Mouse (Mus musculus) spleen, adult 12 weeks (tissue): ENCODE data around the gene Camkk2.
A peak's percentile ranks its signal among the peaks of the same experiment; 100 is the strongest.

ENCODE experiments used
- DNase-seq: peaks from one replicate; pipeline ENCODE4 v3.0.0; 2022; ENCODE audit warnings: low spot score

Camkk2 gene

DNA sequence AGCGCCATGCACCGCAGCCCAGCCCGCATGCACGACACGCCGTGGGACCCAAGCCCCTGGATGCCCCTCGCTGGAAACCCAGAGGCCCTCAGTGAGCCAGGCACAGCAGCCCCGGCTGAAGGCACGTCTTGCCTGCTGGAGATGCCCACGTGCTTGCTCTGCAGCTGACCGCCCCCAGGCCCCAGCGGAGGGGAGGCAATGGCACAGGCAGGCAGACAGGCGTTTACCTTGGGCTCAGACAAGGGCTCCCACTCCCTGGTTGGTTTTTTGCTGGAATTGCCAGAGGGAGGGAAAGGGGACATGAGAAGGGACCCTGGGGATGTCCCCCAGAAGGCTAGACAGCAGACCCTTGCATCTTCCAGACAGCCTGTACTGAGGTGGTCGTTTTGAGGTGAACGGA is 42.4 kb downstream of the Camkk2 start:
- DNase-seq = no peak

DNA sequence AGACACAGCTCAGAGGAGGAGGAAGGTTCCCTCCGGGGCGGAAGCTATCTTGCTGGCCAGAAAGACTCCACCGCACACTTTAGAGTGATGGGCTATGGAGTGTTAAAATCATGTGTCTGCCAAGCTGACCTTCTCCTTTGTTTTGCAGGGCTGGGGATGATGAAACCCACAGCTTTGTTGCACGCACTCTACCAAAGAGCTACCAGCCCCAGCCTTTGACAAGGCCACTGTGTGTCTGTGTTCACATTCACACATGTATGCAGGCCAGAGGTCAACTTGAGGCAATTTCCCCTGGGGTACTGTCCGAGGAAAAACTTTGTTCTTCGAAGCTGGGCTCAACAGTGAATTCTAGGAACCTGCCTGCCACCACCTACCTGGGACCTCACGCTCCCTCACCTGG is 43.4 kb downstream of the Camkk2 start:
- no peak for DNase-seq

DNA sequence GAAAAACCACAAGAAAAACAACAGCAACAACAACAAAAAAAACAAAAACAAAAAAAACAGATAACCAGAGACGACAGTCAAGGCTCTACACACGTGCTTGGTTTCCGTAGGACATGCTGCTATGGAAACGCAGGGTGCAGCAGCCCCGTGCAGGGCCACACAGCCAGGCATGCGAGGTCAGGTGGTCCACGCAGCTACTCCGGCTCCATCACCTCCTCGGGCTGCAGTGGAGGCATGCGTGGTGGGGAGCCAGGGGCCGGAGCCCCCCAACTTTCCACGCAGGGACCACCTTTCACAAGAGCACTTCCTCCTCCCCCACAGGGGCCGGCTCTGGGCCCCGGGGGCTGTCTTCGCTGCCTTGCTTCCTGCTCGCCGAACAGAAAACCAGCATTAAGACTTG is 45.3 kb downstream of the Camkk2 start:
- DNase-seq = no peak

DNA sequence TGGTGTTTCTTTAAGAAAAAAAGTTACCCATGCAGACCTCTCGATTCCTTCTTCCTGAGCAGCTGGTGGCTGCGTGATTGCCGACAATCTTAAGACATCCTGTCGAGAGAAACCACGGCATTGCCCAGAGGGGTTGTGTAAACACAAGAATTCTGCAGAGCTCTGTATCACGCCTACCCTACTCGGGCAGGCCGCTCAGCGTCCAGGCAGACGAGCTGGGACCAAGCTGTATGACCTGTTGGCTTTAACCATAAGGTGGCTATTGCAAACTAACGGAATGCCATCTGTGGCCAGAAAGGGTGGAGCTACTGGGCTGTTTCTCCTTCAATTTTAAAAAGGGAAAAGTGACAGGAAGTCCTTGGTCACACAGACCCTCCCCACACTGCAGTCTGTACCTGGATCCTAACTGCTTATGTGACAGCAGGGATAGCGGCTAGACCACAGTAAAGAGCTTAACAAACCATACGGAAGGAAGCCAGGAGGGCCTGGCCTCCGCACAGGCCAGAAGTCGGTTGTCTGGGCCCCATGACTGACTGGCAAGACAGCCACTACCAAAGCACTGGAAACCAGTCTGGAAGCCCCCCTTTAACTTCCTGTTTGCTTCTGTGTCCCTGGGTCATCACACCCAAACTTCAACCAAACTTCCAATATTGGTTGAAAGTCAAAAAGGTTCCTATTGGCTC is 47.1 kb downstream of the Camkk2 start:
- no peak for DNase-seq

DNA sequence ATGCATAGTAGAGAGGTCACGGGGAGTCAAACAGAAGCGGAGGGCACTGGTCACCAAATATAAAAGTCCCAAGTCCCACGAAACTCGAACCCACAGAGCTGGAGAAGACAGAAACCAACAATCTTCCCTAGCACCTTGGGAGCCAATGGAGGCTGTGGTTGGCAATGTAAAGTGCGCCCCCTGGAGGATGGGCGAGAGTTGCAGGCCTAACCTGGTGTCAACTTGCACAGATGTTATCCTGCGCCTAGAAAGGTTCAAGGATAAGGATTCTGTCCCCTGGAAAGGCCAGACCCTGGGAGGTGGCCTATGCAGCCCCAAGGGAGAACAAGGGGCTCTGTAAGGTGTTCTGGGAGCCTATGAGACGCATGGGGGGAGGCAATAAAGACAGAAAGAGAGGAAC is 47.9 kb downstream of the Camkk2 start:
- DNase-seq = peak; percentile 62

DNA sequence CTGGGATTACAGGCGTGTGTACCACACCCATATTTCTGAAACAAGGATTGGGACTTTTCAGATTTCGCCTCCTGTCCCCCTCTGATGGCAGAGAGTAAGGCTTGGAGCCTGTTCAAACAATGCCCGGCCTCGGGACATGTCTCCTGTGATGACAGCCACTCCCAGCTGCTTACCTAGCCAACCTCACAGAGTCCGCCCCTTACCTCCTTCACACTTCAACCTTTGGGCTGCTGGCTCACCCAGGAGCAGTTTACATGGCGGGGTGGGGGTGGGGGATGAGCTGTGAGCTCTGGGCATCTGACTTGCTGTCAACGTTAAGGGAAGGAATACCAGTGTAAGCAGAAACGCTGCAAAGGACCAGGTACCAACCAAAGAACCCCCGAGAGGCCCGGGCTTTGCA is 48.4 kb downstream of the Camkk2 start:
- no peak for DNase-seq

DNA sequence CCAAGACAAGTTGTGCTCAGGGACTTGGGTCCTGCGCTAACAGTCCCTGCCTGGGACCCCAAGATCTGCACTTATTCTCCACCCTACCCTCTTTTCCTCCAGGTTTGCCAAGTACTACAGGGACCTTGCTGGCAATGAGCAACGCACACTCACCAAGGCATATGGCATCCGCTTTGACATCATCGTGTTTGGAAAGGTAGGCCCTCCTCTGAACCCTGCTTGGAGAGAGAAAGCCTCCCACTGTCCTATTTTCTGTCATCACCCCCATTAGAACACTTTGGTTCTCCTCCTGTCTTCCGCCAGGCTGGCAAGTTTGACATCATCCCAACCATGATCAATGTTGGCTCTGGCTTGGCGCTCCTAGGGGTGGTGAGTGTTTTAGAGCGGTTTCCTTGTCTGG is 52.1 kb downstream of the Camkk2 start:
- DNase-seq = no peak

DNA sequence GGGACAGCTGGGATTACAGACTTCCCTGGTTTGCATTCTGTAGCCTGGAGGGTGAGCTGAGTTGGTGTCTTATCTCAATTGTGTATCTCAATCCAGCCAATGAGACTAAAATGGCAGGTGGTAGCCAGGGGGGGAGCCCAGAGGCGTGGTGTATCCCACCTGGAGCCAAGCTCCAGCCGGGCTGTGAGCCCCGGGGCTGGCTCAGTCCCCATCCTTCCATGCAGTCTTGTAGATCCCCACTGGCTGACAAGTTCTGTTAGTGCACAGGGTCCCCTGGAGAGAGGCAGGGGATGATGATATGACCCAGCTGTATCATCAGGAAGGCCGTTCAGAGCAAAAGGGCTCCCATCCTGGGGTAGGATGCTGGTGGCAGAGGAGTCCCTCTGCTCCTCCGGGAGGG is 52.6 kb downstream of the Camkk2 start:
- no peak for DNase-seq

DNA sequence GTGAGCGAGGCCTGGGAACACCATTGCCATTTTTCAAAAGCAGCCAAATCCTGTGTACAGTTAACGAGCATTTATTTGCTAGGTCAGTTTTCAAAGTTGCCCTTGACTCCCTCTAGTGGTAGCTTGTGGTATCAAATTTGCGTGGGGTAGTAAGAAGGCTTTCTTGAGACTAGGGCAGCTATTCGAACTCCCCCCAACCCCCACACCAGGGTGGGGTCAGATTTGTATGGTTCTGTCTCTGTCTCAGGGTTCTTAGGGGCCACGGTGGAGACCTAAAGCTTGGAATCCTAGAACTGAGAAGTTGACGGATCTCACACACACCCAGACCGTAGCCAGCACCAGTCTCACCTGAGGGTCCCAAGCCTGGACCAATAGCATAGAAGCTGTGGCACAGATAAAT is 53.1 kb downstream of the Camkk2 start:
- peak; percentile 42 for DNase-seq

DNA sequence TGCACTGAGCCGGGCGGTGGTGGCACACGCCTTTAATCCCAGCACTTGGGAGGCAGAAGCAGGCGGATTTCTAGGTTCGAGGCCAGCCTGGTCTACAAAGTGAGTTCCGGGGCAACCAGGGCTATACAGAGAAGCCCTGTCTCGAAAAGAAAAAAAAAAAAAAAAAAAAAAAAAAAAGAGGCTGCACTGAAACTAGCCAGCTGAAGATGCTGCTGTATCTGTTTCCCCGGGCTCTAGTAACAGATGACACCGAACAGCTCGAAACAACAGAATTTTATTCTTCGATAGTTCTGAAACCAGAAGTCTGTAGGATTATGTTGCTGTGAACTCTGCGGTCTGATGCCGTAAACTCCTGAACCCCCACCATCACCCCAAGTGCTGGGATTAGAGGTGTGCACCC is 53.8 kb downstream of the Camkk2 start:
- DNase-seq = no peak

DNA sequence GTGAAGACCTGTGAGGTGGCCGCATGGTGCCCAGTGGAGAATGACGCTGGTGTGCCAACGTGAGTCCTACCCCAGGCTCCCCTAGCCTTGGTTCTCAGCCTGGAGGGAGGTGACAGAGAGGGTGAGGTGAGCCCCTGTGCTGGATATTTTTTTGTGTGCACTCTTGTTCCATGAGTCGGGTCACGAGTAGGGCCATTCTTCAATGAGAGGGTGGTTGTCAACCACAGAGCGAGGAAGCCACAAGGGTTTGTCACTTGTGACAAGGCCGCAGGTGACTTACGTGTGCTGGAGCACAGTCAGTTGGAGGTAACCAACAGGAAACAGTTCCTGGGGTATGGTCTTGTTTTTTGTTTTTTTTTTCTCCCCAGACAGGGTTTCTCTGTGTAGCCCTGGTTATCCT is 60.0 kb downstream of the Camkk2 start:
- DNase-seq = peak; percentile 29

DNA sequence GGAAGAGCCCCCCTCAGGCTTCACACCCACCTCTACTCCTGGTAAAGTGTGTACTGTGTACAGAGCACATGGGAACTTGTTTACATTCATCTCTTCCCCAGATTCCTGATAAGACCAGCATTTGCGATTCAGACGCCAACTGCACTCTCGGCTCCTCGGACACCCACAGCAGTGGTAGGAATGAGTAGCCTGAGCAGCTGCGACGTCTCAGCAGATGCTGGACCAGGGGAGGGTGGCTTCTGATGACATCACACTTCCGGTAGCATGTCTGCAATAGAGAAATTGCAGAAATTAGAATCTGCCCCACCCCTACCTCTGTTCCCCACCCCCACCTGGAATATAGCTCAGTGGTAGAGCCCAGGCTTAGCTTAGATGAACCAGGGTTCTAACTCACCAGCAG is 60.8 kb downstream of the Camkk2 start:
- DNase-seq = no peak

DNA sequence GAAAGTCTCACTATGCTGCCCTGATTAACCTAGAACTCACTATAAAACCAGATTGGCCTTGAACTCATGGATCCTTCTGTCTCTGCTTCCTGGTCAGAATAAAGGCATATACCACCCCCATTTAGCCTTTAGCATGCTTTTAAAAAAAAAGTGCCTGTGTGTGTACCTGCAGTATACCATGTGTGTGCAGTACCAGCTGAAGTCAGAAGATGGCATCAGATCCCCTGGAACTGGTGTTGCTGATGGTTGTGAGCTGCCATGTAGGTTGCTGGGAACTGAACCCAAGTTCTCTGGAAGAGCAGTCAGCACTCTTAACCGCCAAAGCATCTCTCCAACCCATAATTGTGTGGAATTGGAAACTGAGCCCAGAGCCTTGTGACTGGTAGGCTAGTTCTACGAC is 62.4 kb downstream of the Camkk2 start:
- DNase-seq = no peak

DNA sequence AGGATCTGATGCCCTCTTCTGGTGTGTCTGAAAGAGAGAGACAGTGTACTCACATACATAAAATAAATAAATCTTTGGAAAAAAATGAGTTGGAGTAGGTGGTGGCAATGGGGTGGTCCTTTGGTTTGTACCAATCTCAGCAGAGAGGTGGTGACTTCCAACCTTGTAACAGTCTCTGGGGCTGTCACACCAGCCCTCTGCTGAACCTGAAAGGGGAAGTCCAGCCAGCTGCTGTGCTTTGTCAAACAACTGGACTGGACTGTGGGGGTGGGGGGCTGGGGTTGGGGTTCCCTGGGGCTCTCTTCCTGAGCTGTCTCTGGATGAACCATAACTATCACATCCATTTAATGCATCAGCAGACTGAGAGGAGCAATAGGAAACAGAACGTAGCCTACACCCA is 63.5 kb downstream of the Camkk2 start:
- no peak for DNase-seq

DNA sequence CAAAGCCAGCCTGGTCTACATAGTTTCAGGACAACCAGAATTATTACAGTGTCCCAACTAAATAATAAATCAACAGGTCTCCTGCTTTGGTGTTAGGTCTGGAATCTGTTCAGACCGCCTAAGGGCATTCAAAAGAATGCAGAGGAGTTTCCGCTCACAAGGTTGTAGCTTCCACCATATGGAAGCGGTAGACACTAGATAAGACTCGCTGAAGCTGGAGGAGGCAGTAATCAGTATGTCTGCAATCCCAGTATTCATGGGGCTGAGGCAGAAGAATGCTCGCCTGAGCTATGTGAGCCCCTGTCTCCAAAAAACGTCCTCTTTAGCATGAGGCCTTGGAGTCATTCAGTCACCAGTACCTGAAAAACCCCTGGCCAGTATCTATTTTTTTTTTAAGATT is 70.4 kb downstream of the Camkk2 start:
- DNase-seq = no peak

DNA sequence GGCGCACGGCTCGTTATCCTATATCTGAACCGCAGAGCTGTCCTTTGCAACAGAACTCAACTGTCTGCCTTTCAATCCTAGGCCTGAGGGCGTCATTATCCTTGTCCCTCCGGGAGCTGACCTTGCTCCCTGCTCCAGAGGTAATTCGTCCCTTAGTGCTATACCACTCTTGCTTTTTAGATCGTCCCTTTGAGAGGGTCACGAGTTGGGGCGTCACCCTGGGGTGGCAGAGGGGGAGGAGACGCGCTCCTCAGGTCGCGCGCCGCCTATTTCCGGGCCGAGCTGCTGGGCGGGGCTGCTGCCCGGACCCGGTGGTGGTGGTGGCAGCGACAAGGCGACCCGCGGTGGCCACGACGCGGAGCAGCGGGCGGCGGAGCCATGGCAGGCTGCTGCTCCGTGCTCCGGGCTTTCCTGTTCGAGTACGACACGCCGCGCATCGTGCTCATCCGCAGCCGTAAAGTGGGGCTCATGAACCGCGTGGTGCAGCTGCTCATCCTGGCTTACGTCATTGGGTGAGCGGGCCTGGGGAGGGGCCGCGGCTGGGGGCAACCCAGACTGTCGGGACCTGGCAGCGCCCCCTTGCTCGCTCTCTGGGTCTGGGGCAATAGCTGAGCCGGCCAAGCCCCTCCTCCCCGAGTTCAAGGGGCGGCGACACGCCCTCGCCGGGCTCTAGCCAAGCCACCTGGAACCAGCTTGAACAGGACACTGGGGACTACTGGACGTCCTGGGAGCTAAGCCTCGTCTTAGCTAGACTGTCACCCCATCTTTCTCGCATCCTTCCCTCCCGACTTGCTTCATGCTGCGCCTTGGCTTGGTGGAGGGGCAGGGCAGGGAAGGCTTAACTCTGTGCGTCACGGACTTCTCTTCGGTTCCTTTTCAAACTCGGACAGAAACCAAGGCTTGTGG is 71.7 kb downstream of the Camkk2 start, which contains the start of gene P2rx4:
TSS of gene P2rx4 (plus strand) at position 269 of the 906 bp plus-strand sequence.
- DNase-seq = peak; percentile 71

DNA sequence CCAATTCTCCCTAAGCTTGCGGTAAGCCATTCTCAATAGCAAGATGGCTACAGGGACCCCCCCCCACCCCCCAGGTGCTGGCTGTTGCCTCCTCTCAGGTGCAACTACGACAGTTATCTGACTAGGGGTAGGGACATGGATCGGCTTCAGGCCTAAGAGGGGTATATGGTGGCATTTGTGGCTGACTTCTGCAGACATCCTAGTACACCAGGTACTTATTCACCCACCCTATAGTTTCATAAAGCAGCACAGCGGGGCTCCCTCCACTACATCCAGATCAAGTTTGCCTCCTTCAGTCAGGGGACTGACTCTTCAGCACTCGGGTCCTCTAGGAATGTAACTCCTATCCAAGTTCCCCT is 72.3 kb downstream of the Camkk2 start:
- DNase-seq = no peak

DNA sequence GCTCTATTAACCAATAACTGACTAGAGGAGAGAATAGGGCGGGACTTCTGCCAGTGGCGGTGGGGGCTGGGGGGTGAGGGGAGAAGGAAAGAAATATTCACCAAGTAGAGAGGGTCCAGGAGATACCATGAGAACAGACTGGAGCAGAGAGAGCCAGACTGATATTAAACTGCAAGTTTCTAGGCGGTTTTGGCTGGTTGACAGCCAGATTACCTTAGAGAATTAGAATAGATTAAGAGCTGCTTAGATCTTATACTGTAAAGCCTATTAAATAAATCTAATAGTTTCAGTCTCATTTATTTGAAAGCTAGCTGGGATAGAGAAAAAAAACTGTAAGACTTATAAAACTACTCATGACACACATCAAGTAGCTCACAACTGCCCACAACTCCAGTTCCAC is 74.0 kb downstream of the Camkk2 start:
- no peak for DNase-seq

DNA sequence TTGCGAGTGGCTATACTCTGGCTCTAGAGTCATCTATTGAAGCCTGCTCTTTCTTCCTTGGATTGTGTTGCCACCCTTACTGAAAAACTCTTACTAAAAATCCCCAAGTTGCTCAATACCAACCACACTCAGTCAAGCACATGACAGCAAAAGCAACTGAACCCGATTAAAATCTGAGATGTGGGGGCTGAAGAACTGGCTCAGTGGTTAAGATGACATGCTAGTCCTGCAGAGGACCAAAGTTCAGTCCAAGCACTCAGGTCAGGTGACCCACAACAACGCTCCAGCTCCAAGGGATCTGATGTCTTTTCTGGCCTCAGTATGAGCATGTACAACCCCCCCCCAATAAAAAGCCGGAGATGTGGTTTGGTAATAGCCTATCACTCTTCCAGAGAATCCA is 74.6 kb downstream of the Camkk2 start:
- DNase-seq = no peak

DNA sequence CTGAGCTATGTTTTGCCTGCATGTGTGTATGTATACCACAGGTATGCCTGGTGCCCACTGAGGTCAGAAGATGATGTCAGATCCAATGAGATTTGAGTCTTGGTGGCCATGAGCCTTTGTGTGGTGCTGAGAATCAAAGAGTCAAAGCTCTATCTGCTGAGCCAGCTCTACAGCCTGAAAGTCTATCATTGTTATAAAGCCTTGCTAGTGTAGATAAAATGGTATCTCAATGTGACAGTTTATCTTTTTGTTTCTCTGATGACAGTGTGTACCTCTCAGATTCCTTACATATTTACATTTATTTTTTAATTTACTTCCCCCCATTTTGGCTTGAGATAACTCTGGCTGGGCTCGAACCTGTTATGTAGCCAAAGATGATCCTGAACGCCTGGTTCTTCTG is 75.6 kb downstream of the Camkk2 start:
- DNase-seq = no peak

DNA sequence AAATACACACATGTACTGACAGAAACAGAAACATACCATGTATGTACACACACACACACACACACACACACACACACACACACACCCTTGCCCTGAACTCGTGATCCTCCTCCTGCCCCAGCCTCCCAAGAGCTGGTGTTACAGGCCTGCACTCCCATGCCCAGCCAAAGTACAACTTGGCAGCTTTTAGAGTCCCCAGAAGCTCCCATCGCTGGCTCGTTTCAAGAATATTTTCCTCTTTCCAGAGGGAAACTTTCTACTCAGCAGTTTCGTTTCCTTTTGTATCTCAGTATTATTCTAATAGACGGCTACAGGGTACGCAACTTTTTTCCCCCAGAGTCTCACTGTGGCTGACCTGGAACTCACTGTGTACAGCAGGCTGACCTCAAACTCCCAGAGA is 77.1 kb downstream of the Camkk2 start:
- no peak for DNase-seq

DNA sequence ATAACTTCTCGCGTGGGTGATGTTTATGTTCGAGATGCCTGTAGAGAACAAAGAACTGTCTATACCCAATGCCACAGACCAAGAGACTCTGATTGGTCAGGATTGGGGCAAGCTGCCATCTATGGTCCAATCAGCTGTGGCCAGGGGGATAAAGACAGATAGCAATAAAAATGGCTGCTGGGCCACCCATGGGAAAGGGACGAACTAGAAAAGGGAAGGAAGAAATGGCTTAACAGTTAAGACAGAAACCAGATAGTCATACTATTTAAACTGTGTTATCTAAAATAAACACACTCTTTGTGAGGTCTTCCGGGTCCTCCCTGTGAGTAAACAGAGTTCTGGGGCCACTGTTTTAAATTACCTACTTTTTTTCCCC is 78.4 kb downstream of the Camkk2 start:
- DNase-seq = no peak

DNA sequence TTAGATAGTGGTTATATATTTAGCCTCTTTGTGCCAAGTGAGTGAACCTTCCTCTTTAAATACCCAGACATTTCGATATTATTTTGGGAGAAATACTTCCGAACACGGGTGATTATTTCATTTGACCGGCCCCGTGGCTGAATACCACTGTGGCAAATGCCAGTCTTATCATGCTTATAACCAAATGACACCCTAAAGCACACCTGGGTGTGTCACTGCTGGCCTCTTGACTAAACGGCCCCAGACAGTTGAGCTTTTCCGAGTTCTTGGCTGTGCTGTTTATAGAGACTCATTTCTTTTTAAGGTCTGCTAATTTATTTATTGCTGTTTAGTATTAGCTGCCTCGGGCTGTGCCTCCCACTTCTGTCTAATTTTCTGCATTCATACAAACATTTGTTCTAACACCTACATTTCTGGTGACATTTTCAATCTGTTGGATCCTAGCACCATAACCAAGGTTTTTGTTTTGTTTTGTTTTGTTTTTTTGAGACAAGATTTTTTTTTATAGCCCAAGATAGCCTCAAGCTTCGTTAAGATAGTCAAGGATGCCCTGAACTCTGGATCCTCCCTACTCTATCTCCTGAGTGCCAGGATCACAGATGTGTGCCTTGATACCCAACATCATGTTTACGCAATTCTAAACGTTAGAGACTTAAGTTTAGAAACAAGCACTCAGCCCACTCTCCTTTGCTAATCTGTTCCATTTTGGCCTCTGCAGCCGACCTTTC is 78.9 kb downstream of the Camkk2 start:
- DNase-seq = no peak
